Mouse (Mus musculus) left cerebral cortex, adult 8-10 months (tissue): ENCODE results near the gene Mcpt8. TPM values are rescaled to one million over a fixed set of nuclear protein-coding genes. Genes with fewer than 3 reads are reported as not detected.
"Not testable (repeated sequence)": the region's sequence is repeated elsewhere in the genome, so short reads cannot be mapped to it uniquely, and the experiment has no call there.

ENCODE experiments used
- DNase-seq, 2 experiments: peaks; one replicate each; pipeline ENCODE4 v3.0.0; 2022; ENCODE audit warnings: low spot score in 2 of 2
- total RNA-seq, 4 experiments: library from RNA; stranded (reverse); gene quantifications; 2 replicates each; pipeline ENCODE4 v1.2.4; 2022

Mcpt8 gene
- not detected for total RNA-seq

DNA sequence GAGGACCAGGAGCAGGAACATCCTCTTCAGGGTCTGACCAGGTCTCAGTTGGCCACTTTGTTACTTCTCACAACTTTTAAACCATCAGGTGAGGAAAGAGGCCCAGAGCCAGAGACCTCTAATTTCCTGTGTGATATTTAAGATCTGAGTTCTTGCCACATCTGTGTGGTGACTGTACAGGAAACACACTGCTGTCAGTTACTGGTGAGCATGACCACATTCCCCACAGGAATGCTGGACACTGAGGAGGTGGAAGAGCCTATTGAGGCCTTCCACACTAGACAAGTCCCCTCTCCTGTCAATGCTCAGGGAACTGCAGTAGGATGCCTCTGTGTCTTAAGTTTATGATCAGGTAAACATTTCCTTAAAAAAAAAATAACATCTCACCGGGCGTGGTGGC is at the start of gene Mcpt8:
Mcpt8 (minus strand) TSS at position 107 of the 400 bp plus-strand sequence.
- DNase-seq, result no peak

DNA sequence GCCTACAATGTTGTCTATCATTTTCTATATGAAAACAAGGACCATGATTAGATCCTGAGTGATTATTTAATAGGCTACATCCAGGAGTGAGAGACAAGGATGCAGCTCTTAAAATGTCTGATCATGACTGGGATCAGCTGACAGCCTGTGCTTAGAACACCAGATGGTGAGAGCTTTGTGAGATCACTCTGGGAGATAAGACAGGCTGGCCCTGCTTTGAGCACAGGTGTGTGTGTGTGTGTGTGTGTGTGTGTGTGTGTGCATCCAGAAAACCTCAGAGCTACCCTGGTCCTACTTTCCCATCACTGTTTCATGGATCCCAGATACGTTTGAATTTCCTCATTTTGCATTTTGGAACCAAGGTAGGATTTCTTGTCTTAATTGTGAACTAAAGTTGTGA is 48.6 kb upstream of the Mcpt8 start:
- not testable (repeated sequence) for DNase-seq

DNA sequence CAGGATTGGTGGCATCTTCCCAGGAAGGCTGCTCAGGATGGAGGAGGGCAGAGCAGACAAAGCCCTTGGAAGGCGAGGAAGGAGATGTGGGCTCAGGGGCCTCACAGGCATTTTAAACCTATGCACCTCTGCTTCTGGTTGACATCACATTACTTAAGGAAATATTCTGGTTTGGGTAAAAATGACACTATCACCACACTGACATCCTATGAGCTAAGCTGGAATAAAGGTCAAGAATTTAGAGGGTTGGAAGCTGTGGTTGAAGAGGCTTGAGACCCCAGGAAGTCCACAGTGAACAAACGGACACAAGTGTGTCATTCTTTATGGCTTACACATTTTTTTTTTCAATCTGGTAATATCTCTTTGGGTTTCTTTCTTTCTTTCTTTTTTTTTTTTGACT is 47.4 kb upstream of the Mcpt8 start, which contains the start of gene Gzmd:
Gzmd (minus strand) TSS at position 101 of the 400 bp plus-strand sequence.
- DNase-seq, result not testable (repeated sequence)

DNA sequence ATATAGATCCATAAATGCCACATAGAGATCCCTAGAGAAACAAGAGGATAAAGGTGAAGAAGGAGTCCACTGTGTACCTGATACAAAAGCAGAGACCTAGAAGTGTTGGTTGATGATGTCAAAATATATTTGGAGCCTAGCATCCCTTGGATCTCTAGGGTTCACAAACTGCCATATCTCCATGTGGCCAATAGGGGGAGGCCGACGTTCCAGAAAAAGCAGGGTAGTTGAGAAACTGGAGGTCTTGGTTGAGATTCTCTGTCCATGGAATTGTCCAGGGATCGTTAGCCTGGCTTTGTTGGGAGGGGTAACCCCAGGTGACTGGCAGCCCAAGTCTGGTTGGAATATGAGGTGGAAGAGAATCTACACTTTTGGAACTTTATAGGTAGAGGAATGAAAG is 43.3 kb upstream of the Mcpt8 start:
- no peak for DNase-seq

DNA sequence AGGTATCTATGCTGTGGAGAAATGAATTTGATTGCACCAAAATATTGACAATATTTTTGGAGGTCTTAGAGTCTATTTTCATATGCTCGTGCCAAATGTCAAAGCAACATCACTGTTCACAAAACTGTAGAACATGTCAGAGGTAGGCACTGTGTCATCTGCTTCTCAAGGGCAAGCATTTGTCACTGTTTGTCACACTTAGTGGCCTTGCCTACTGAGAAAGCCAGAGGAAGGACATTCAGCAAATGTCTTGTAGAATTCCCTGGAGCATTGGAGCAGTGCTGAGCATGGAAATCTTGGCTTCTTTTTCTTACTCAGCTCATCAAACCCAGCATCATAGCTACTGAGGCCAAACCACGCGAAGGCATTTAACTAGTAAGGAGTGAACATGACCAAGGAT is 38.4 kb upstream of the Mcpt8 start:
- no peak for DNase-seq

DNA sequence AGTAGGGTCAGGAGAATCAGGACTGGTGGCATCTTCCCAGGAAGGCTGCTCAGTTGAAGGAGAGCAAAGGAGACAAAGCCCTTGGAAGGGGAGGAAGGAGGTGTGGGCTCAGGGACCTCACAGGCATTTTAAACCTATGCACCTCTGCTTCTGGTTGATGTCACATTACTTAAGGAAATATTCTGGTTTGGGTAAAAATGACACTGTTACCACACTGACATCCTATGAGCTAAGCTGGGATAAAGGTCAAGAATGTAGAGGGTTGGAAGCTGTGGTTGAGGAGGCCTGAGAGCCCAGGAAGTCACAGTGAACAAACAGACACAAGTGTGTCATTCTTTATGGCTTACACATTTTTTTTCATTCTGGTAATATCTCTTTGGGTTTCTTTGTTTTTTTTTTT is 35.5 kb upstream of the Mcpt8 start, which contains the start of gene Gzme:
Gzme (minus strand) TSS at position 101 of the 400 bp plus-strand sequence.
- no peak for DNase-seq

DNA sequence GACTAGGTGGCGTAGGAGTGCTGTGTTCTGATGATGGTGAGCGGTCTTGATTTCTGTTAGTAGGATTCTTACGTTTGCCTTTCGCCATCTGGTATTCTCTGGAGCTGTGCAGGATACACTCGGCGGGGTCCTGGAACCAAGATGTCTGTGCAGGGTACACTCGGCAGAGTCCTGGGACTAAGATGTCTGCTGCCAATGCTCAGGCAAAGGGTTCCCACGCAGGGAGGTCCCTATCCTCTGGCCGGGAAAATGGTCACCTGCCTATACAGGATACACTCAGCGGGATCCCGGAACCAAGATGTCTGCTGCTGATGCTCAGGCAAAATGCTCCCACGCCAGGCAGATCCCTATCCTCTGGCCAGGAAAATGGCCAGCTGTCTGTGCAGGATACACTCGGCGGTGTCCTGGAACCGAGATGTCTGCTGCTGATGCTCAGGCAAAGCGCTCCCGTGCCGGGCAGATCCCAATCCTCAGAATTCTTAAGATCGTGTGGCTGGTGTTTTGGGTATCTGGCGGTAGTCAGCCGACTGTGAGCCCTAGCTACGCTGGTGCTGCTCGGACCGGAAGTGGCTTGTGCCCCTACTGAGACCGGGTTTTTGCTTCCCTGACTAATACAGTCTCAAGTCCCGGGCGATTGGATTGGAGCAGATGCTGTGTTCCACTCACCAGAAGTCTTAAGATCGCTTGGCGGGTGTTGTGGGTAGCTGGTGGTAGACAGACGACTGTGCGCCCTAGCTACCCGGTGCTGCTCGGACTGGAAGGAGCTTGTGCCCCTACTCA is 30.6 kb upstream of the Mcpt8 start:
- DNase-seq, result not testable (repeated sequence)

DNA sequence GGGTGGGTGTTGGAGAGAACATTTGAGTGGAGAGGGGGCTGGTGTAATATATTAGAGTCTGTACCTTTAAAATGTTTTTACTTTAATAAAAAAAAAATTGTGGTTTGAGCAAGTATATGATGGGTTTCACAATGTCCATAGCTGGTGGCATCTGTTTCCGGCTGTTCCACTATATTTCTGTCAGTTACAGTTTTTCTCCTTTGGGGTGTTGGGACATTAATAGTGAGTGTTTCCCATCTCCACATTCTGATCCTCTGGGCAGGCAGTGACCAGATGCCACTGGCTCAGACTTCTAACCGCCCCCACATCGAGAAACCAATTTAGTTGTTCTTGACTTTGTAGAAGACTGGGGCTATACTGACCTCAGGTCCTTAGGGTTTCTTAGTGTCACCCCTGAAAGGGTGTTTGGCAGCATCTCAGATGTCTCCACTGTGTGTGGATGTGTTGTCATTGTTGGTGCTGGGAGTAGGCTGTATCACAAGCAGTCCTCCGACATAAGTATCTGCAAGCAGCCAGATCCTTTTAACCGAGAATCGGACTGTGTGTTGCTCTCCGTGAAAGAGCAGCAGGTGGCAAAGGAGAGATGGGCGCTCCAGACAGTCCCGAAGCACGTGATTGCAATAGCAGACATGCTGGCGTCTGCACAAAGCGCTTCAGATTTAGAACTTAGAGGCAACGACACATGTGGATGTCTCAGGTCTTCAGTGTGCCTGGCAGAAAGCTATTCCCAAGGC is 20.5 kb upstream of the Mcpt8 start:
- DNase-seq, result no peak

DNA sequence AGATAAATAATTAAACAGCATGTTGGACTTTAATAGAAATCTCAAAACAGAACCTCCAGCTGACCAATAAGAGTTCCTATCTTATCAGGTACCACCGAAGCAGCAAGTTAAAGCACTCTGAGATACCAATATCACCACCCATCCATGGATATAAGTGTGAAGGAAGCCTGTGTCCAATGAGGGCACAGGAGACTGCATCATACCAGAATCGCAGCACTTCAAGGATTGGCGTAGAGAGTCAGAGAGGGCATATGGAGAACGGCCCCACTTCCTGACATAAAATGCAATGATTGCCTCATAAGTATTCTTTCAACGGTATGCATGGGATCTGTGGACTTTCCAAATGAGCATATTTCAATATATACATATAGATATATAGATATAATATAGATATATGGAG is 19.9 kb upstream of the Mcpt8 start:
- no peak for DNase-seq

DNA sequence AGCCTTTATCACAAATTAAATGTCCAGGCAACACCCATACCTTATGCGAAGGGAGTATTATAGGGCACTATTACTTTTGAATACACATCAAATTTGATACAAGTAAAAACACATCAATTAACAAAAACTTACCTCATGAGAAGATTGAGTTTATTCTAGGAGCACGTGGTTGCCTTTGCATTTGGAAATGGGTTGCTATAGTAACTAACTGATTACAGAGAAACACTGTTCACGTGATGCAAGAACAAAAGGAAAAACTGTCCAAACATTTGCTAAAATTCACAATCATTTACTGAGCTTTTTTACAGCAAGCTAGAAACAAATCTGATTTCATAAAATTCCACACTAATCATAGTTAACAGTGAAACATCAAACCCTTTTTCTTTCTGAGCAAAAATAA is 18.4 kb upstream of the Mcpt8 start:
- DNase-seq, result no peak

DNA sequence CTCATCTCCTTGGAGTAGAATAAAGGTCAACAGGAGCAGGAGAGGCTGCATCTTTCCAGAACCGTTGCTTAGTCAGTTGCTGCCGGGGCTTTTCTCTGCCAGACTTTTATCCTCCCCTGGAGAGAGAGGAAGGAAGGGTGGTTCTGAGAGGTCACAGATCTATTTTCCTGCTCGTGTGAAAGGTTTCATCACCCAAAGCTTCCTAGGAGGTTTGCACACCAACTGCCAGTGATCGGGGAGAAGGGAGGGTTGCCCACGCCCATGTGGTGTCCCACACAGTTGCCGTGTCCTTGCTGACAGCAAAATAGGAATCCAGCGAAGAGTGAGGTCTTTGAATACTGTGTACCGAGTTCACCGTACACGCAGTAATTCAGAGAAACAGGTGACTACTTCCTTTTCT is 17.3 kb upstream of the Mcpt8 start, which contains the start of gene Ctsg:
Ctsg (minus strand) TSS at position 189 of the 400 bp plus-strand sequence.
- DNase-seq, result no peak

DNA sequence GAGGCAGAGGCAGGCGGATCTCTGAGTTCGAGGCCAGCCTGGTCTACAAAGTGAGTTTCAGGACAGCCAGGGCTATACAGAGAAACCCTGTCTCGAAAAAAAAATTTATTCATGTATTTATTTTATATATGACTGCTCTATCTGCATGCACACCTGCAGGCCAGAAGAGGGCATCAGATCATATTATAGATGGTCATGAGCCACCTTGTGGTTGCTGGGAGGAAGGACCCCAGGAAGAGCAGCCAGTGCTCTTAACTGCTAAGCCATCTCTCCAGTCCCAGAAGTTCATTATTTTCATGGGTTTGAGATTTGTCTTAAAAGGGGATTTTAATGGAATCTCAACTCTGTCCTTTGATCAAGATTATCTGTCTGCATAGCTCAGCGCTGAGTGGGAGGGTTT is 13.9 kb upstream of the Mcpt8 start:
- DNase-seq, result no peak

DNA sequence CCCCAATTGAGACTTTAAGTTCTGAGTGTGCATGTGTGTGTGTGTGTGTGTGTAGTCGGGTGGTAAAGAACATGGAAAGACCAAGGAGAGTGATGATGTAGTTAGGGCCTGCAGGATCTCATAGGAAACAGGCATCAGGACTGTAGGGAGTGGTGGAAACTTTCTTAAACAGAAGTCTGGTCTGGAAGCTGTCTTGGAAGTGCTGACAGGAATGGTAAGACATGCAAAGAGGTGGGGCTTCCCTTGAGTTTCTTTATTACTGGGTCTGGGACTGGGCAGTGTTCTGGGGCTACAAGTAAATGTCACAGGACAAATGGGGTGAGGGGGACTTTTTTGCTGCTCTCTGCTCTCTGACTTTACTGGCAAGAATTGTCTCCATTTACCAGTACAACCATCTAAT is 12.5 kb upstream of the Mcpt8 start:
- no peak for DNase-seq

DNA sequence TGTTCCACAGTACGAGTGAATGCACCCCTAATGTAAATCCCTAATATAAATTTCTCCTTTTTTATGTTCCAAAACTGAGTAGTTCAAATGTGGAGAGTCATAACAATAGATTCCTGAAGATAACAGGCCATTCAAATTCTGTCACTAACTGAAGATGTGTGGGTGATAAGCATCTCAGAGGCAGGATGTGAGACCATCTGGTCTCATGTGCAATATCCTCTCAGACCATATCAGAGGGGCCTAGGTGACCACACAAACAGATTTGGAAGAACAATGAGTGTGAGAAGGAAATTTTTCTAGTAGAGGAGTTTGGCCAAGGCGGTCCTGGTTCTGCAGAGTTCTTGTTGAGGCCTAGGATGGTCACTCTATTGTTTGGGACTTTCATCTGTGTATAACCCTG is 8.3 kb upstream of the Mcpt8 start:
- DNase-seq, result no peak

DNA sequence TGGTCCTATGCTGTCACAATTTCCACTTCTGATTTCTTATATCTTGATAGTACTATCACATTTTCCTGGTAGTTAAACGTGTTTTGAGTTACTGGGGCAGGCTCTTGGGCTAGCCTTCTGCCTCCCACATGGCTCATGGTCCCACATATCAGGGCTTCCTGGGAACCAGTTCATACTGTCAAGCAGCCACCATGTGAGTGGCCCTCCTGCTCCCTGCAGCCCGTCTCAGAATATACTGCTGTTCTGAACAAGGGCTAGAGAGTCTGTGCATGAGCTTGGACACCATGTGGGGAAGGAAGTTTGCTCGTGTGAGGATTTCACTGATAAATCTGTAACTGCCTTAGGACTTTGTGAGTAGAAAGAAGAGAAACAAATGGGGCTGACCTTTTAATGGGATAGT is 1.6 kb upstream of the Mcpt8 start:
- no peak for DNase-seq

DNA sequence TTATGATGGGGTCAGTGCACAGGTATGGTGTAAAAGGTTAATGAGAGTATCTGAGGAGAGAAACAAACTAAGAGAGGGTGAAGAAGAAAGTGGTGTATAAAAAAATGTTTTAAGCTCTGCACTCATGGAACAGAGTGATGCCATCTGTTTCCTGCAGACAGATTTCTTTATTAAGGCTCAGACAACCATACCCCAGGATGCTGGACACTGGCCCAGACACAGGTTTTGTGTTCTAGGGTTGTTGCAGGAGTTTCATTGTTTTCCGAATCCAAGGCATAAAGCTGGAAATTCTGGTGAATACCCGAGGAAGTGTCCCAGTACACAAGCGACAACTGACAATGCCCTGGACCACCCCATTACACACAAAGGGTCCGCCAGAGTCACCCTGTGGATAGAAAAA is 3.1 kb downstream of the Mcpt8 start:
- no peak for DNase-seq

DNA sequence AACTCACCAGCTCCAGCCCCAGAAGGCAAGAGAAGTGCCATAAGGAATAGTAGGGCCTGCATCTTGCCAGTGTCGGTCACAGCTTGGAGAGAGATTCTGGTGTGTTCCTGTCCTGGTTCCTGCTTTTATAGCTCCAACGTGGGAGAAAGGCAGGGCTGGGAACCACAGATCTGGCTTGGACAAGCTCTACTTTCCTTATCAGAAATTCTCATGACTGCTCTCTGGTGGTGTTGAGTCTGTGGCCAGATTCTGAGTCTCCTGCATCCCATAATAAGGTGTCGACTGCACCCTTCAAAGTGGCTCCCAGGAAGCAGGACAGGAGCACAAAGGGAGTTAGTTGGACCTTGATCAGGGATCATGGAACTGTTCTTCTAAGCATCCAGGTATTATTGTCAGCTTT is 22.9 kb downstream of the Mcpt8 start, which contains the start of gene Mcpt4:
Mcpt4 (minus strand) TSS at position 101 of the 400 bp plus-strand sequence.
- DNase-seq, result not testable (repeated sequence)

DNA sequence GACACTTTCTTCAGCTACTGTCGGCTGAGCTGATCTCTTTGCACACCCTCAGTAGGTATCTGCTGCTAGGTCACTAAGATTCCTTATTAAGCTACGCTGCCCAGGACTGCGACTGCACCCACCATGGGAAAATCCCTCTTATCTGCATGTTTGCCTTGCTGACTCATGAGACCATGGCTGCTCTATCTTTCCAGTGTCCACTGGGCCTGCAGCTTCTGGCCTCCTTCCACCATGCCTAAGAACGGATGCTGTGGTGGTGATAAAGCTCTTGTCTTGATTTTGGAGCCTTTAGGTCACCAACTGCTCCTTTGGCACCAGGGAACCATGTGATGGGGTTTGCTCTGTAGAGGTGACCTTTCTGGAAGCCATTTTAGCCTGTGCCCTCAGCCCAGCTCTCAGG is 27.4 kb downstream of the Mcpt8 start:
- no peak for DNase-seq

DNA sequence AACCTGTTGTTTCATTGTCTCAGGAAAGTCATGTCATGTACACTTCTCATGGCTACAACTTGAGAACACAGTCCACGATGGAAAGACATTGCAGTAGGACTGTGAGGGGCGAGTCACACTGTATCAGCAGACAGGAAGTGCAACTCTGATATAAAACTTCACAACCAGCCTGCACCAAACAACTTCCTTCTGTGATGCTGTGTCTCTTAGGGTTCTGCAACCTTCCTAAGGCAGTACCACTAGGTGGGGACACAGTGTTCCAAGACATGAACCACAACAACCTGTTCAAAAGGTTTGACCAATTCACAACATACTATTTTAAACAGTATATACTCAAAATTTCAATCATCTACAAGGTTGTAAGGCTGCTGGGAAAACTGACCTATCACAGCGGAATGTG is 29.7 kb downstream of the Mcpt8 start:
- no peak for DNase-seq

DNA sequence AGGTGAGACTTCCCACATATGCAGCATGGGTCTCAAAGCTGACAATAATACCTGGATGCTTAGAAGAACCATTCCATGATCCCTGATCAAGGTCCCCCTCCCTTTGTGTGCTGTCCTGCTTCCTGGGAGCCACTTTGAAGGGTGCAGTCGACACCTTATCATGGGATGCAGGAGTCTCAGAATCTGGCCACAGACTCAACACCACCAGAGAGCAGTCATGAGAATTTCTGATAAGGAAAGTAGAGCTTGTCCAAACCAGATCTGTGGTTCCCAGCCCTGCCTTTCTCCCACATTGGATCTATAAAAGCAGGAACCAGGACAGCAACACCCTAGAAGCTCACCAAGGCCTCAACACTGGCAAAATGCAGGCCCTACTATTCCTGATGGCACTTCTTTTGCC is 43.3 kb downstream of the Mcpt8 start, which contains the start of gene Mcpt2:
Mcpt2 (plus strand) TSS at position 250 of the 400 bp plus-strand sequence.
- not testable (repeated sequence) for DNase-seq

DNA sequence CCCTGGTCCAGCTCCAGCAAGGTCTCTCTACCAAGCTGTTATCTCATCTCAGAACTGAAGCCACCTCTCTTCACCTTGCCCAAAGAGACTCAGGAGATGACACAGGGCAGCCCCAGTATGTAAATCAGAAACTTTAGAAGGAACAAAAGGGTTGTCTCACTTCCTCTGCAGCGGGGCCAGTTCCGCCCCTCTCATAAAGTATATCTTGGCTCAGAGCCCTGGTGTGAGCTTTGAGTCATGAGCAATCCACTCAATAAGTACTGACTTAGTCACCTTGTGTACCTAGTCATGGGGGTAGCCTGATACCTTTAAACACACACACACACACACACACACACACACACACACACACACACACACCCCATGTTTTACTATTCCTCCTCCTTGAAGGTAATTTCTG is 50.6 kb downstream of the Mcpt8 start:
- no peak for DNase-seq
